Mouse (Mus musculus): ENCODE results near the gene Epdr1.
A peak's percentile ranks its signal among the peaks of the same experiment; 100 is the strongest.

DNA sequence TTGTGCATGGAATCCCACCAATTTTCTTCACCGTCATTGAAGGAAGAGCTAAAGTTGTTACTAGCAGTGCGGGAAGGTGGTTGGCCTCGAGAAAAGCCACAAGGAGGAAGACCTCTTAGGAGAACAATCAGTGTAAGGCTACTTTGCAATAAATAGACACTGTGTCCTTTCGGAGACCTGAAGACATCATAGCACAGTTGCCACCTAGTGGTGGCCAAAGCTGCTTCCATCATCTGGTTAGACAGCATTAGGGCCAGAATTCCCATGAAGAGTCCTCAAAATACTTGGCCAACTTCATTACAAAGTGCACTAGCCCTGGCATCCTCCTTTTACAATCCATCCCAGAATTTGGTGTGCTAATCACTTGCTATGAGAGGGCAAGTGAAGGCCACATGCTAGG lies 16.4 kb upstream of the Epdr1 start:
- TF ChIP-seq CTCF (IDR thresholded peaks at IDR 0.05; ENCODE audit: extremely low read depth, insufficient read depth, low read length): peak; percentile 65
- no peak for TF ChIP-seq POLR2A (IDR thresholded peaks at IDR 0.05; ENCODE audit: extremely low read depth, insufficient read depth, low read length)

All from cortical plate, adult 2 months (tissue).